Comparison of ENCODE assay signal across 10 mouse cellular contexts in the genomic region with DNA sequence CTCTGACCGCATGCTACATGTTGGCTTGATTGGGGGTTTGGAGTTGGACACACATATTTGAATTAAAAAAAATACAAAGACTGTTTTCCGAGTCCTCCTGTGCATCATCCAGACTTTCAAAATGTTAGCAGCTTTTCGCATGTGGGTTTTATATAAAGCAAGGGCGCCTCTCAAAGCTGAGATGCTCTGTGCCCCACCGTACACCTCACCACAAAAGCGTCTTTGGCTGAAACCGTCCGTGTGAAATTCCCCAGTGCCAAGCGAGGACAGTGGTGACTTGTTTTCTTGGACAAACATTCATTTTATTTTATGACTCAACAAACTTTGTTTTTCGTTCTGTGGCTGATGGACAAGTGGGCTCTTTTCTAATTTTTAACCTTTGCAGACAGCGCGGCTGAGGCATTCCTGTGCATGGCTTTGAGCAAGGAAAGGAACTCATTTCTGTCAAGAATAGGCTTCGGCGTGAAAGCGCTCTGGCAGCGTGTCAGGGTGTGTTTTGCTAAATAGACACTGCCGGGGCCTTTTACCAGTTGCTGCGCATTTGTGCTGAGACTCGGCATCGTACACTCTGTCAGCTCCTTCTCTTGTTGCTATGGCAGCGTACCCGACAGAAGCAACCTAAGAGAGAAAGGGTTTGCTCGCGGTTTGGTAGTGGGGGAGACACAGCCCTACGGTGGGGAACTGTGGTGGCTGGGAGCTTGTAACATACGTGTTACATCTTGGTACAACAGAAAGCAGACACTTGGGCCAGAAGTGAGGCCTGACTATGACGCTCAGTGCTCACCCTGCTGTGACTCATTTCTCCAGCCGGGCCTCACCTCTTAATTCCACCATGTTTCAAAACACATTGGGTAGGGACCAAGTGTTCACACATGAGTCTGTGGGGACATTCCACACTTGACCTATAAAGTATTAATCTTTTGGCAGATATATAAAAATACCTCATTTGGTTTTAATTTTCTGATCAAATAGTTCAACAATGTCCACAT.
DNase-seq lines count a peak whose midpoint lies in the region; ATAC-seq lines count a peak whose summit lies in the region.
"Had no signal": no experiment of that assay in that cellular context is flagged by ENCODE, and none has a peak within 500 bp of the region (broad histone marks: within the 10 kb centered on the region; RNA-seq: fewer than 3 reads in every experiment).

No protein-coding gene starts in this region.

- H3K4me1 ChIP-seq in hindbrain, embryonic 16.5 days (ENCODE audit: control insufficient read depth, insufficient read depth, low read depth, low read length), result no peaks in the 10 kb centered on the region
- no peaks in the 10 kb centered on the region for H3K4me1 ChIP-seq in hindbrain, embryonic 10.5 days (replicated peaks)
- H3K4me1 ChIP-seq: heart, embryonic 15.5 days had no signal

- H3K4me3 ChIP-seq in hindbrain, embryonic 16.5 days (ENCODE audit: low read length), result no peak overlapping the region
- no peak overlapping the region for H3K4me3 ChIP-seq in hindbrain, embryonic 10.5 days
- H3K4me3 ChIP-seq: heart, embryonic 15.5 days had no signal

- no peaks in the 10 kb centered on the region for H3K27me3 ChIP-seq in hindbrain, embryonic 16.5 days (replicated peaks; ENCODE audit: control insufficient read depth, insufficient read depth, low read length)
- H3K27me3 ChIP-seq in hindbrain, embryonic 10.5 days (ENCODE audit: insufficient read depth, poor library complexity, severe bottlenecking), result no peaks in the 10 kb centered on the region
- H3K27me3 ChIP-seq: heart, embryonic 15.5 days had no signal

- no peak overlapping the region for H3K9ac ChIP-seq in hindbrain, embryonic 16.5 days (ENCODE audit: low read depth, low read length)
- H3K9ac ChIP-seq: heart, embryonic 15.5 days had no signal

- DNase-seq in hindbrain, embryonic 10.5 days (ENCODE audit: low spot score), result no peak
- peak; percentile 10 to 66 for DNase-seq in frontal cortex, adult 2 months (ENCODE audit: extremely low spot score in 1 of 2, low spot score in 1 of 2)
- DNase-seq in left cerebral cortex, adult 8-10 months (ENCODE audit: low spot score in 2 of 2), result peak; percentile 27 to 28
- DNase-seq in right cerebral cortex, postnatal 36 days (ENCODE audit: low spot score in 2 of 2), result peak; percentile 35 to 38
- no peak for DNase-seq in retina, postnatal 1 day
- no peak for DNase-seq in urinary bladder, postnatal 10 days (ENCODE audit: low spot score)
- DNase-seq: kidney, postnatal 25 days had no signal

- H3K27ac ChIP-seq in hindbrain, embryonic 16.5 days (ENCODE audit: low read depth, low read length), result no peak overlapping the region
- H3K27ac ChIP-seq in hindbrain, embryonic 10.5 days, result no peak overlapping the region
- H3K27ac ChIP-seq: heart, embryonic 15.5 days had no signal

- H3K4me2 ChIP-seq in hindbrain, embryonic 16.5 days (ENCODE audit: low read length), result no peak overlapping the region
- H3K4me2 ChIP-seq: heart, embryonic 15.5 days had no signal

- no peaks in the 10 kb centered on the region for H3K36me3 ChIP-seq in hindbrain, embryonic 16.5 days (ENCODE audit: control insufficient read depth, insufficient read depth, low read length)
- H3K36me3 ChIP-seq in hindbrain, embryonic 10.5 days, result no peaks in the 10 kb centered on the region
- H3K36me3 ChIP-seq: heart, embryonic 15.5 days had no signal

- 69% methylated on average over 28 of the region's 28 CpGs for WGBS in hindbrain, embryonic 16.5 days
- WGBS in hindbrain, embryonic 10.5 days, result 88% methylated on average over 28 of the region's 28 CpGs

- H3K9me3 ChIP-seq in hindbrain, embryonic 16.5 days (ENCODE audit: control insufficient read depth, low read length), result no peaks in the 10 kb centered on the region
- peaks cover 8% of the 10 kb centered on the region; the same call in 1 of the 2 replicates for H3K9me3 ChIP-seq in hindbrain, embryonic 10.5 days

- ATAC-seq in hindbrain, embryonic 16.5 days, result peak; percentile 69; the same call in 1 of the 2 replicates
- no peak for ATAC-seq in activated CD4-positive, CD25-positive, alpha-beta regulatory T cell, adult 4 months

Comparison
In these comparisons a context has a peak if more than half of its experiments do, and no peak if none do; other contexts are left out.
1. DNase-seq: peak in frontal cortex, adult 2 months (2 of 2), left cerebral cortex, adult 8-10 months (2 of 2) and right cerebral cortex, postnatal 36 days (2 of 2); none in hindbrain, embryonic 10.5 days (single experiment), retina, postnatal 1 day (single experiment) and urinary bladder, postnatal 10 days (single experiment).